Mouse (Mus musculus): ENCODE measurements around the gene Sfxn1.

DNA sequence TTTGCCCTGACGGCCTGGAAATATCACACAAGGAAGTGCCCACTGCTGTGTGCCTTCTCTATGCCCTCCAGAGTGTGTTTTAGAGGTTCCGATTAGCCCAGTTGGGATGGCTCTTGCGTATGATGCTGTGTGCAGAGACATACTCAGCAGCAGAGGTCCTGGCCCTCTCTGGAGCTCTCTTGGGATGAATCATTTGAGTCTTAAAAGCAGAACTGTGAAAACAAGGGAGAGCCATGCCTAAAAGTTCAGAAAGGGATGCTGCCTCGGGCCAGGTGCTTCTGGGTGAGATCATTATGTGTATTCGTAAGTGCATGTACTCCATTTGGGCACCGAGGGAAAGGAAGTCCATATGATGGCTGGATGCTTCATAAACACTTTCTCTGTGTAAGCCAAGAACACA, 26.1 kb downstream of the Sfxn1 start:
- TF ChIP-seq POLR2A (IDR thresholded peaks at IDR 0.05; ENCODE audit: low read depth, low read length) (no peak), CTCF (IDR thresholded peaks at IDR 0.05; ENCODE audit: borderline replicate concordance, insufficient read depth, low read length) (no peak)
